Mouse (Mus musculus): Measurements from ENCODE around the gene Sp1.

Sp1 gene

DNA sequence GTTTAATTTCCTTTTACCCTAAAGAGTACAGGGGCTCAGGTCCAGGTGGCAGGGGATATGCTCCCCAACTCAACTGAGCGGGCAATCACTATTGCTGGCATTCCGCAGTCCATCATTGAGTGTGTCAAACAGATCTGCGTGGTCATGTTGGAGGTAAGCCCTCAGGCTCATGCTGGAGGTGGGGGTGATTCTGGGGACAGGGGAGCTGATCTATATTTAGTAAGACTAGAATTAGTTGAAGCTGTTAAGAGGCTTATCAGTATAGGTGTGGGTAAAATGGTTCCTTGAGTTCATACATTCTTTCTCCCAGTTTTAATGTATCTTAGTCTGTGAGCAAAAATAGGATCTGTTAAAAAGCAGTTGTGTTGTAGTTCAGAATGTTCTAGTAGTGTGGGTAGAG, 77.2 kb downstream of the Sp1 start:
- DNase-seq (ENCODE audit: low spot score) = no peak

DNA sequence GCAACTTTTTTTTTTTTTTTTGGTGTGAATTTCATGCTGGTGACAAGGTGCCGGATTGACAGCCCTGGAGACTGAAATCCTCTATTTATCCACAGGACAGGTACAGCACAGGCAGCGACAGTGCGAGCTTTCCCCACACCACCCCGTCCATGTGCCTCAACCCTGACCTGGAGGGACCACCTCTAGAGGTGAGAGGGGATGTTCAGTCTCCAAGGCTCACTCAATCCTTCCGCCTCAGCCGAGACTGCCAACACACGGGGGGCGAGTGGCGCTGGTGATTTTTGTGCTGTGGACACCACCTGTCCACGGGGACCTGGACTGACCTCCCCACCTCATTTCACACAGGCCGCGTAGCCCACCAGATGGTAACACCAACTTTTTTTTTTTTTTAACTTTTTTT, 79.9 kb downstream of the Sp1 start:
- no peak for DNase-seq (ENCODE audit: low spot score)

Data from left cerebral cortex, adult 11 months (tissue).